Mouse (Mus musculus) intestine, postnatal 0 days (tissue): Measurements from ENCODE around the gene Slc2a9. TPM values are rescaled to one million over a fixed set of nuclear protein-coding genes. Genes with fewer than 3 reads are reported as not detected.

Source experiments
- ATAC-seq: fragments of 200-750 bp; cut with Nextera tagmentation; 2 replicates; pipeline ENCODE4 v1.8.0; 2017; ENCODE audit warnings: mild to moderate bottlenecking, moderate TSS enrichment, moderate library complexity
- H3K27ac ChIP-seq: fragments of 300-500 bp; sonication (generic); 2 replicates; pipeline ENCODE4 v1.5.1; 2014; ENCODE audit warnings: mild to moderate bottlenecking, low read depth, low read length, moderate library complexity
- H3K27me3 ChIP-seq: fragments of 300-500 bp; sonication (generic); replicated peaks from 2 replicates; pipeline ENCODE4 v1.6.1; 2014; ENCODE audit warnings: low read length, mixed read lengths; ENCODE audit not compliant: control insufficient read depth, insufficient read depth
- H3K36me3 ChIP-seq: fragments of 300-500 bp; sonication (generic); 2 replicates; pipeline ENCODE4 v1.6.1; 2014; ENCODE audit warnings: mild to moderate bottlenecking, moderate library complexity; ENCODE audit not compliant: control insufficient read depth, insufficient read depth
- H3K4me1 ChIP-seq: fragments of 300-500 bp; sonication (generic); replicated peaks from 2 replicates; pipeline ENCODE4 v1.6.1; 2014; ENCODE audit warnings: antibody characterized with exemption, low read length, mixed read lengths; ENCODE audit not compliant: control insufficient read depth, insufficient read depth
- H3K4me2 ChIP-seq: fragments of 300-500 bp; sonication (generic); replicated peaks from 2 replicates; pipeline ENCODE4 v1.6.1; 2014; ENCODE audit warnings: low read depth, mild to moderate bottlenecking, moderate library complexity
- H3K4me3 ChIP-seq: fragments of 300-500 bp; sonication (generic); 2 replicates; pipeline ENCODE4 v1.5.1; 2014; ENCODE audit warnings: low read depth, low read length
- H3K9ac ChIP-seq: fragments of 300-500 bp; sonication (generic); 2 replicates; pipeline ENCODE4 v1.6.1; 2014; ENCODE audit warnings: mild to moderate bottlenecking, low read depth, low read length
- H3K9me3 ChIP-seq: fragments of 300-500 bp; sonication (generic); 2 replicates; pipeline ENCODE4 v1.6.1; 2016; ENCODE audit warnings: mixed run types; ENCODE audit not compliant: control insufficient read depth
- CTCF ChIP-seq: sonication (generic); IDR thresholded peaks from 2 replicates; pipeline ENCODE4 v1.5.1; 2016; ENCODE audit warnings: low read depth, mild to moderate bottlenecking, control low read depth, antibody characterized with exemption, moderate library complexity
- WGBS: fragments of 180-500 bp; shearing (Covaris S2); extraction: QIAGEN DNeasy Blood & Tissue Kit; methylation state at CpG from one replicate; pipeline ENCODE4 v1.1.7; 2014; 5-methylcytosine and 5-hydroxymethylcytosine counted together
- polyA plus RNA-seq: library from polyadenylated mRNA; unstranded; fragments of >200 nt; fragmentation: Nextera tagmentation; extraction: Ambion mirVana; gene quantifications from 2 replicates; pipeline ENCODE4 v1.2.1, GENCODE M21; 2015

Slc2a9 gene
- 2.4 and 3.4 TPM in 2 replicates for polyA plus RNA-seq

- Histone ChIP-seq H3K4me3 (no peak within 1 kb of the TSS), H3K36me3 (no peaks in the 10 kb centered on the region), H3K27me3 (no peaks in the 10 kb centered on the region), H3K4me1 (no peaks in the 10 kb centered on the region), H3K27ac (no peak within 1 kb of the TSS), H3K9me3 (no peaks in the 10 kb centered on the region), H3K4me2 (no peak within 1 kb of the TSS), H3K9ac (no peak within 1 kb of the TSS)
- WGBS, result 48% methylated on average over 4 of the region's 4 CpGs
- ATAC-seq, result no peak
- no peak for TF ChIP-seq CTCF
These were observed at the start of gene Slc2a9 for GRCm38 (mm10) chr5:38502992-38503391. Gene Slc2a9 (minus strand): TSS chr5:38503143.

GRCm38 (mm10) chr5:38552615-38553014, 49.7 kb upstream of the Slc2a9 start:
- TF ChIP-seq CTCF, result no peak
- H3K9me3 ChIP-seq, result no peaks in the 10 kb centered on the region
- no peak overlapping the region for H3K4me3 ChIP-seq
- no peak overlapping the region for H3K9ac ChIP-seq
- H3K4me1 ChIP-seq, result 0 out of 2 replicates have a peak, but pooled peaks cover 33% of the 10 kb centered on the region
- H3K27ac ChIP-seq, result no peak overlapping the region
- 74% methylated on average over 3 of the region's 3 CpGs for WGBS
- H3K4me2 ChIP-seq, result no peak overlapping the region
- no peaks in the 10 kb centered on the region for H3K27me3 ChIP-seq
- ATAC-seq, result no peak
- H3K36me3 ChIP-seq, result peaks cover 75% of the 10 kb centered on the region

GRCm38 (mm10) chr5:38550221-38550768, 47.4 kb upstream of the Slc2a9 start:
- no peak overlapping the region for H3K4me2 ChIP-seq
- no peak for TF ChIP-seq CTCF
- peaks cover 78% of the 10 kb centered on the region for H3K36me3 ChIP-seq
- 28% methylated on average over 1 of the region's 1 CpGs for WGBS
- H3K27me3 ChIP-seq, result no peaks in the 10 kb centered on the region
- H3K4me3 ChIP-seq, result no peak overlapping the region
- no peak overlapping the region for H3K9ac ChIP-seq
- H3K9me3 ChIP-seq, result no peaks in the 10 kb centered on the region
- peak overlapping the region; percentile 60 for H3K27ac ChIP-seq
- H3K4me1 ChIP-seq, result 0 out of 2 replicates have a peak, but pooled peaks cover 27% of the 10 kb centered on the region
- ATAC-seq, result peak; percentile 87

GRCm38 (mm10) chr5:38549461-38549909, 46.5 kb upstream of the Slc2a9 start:
- peak overlapping the region; percentile 52 for H3K27ac ChIP-seq
- WGBS, result 49% methylated on average over 3 of the region's 3 CpGs
- H3K9ac ChIP-seq, result no peak overlapping the region
- no peak for TF ChIP-seq CTCF
- ATAC-seq, result no peak
- 0 out of 2 replicates have a peak, but pooled peaks cover 27% of the 10 kb centered on the region for H3K4me1 ChIP-seq
- H3K4me2 ChIP-seq, result no peak overlapping the region; the same call in 1 of the 2 replicates
- no peak overlapping the region for H3K4me3 ChIP-seq
- H3K36me3 ChIP-seq, result peaks cover 78% of the 10 kb centered on the region
- H3K9me3 ChIP-seq, result no peaks in the 10 kb centered on the region
- H3K27me3 ChIP-seq, result no peaks in the 10 kb centered on the region

GRCm38 (mm10) chr5:38547375-38547774, 44.4 kb upstream of the Slc2a9 start:
- no peak overlapping the region for H3K4me2 ChIP-seq
- no peak overlapping the region for H3K4me3 ChIP-seq
- no peak overlapping the region for H3K27ac ChIP-seq
- H3K9me3 ChIP-seq, result no peaks in the 10 kb centered on the region
- H3K27me3 ChIP-seq, result no peaks in the 10 kb centered on the region
- H3K9ac ChIP-seq, result no peak overlapping the region
- no peak for TF ChIP-seq CTCF
- no peak for ATAC-seq
- WGBS, result 55% methylated on average over 6 of the region's 6 CpGs
- 0 out of 2 replicates have a peak, but pooled peaks cover 27% of the 10 kb centered on the region for H3K4me1 ChIP-seq
- peaks cover 94% of the 10 kb centered on the region for H3K36me3 ChIP-seq

GRCm38 (mm10) chr5:38544423-38545415, 41.8 kb upstream of the Slc2a9 start:
- Histone ChIP-seq H3K27ac (no peak overlapping the region), H3K4me3 (no peak overlapping the region), H3K9ac (no peak overlapping the region), H3K4me2 (no peak overlapping the region), H3K9me3 (no peaks in the 10 kb centered on the region), H3K36me3 (peaks cover 98% of the 10 kb centered on the region), H3K27me3 (no peaks in the 10 kb centered on the region), H3K4me1 (0 out of 2 replicates have a peak, but pooled peaks cover 6% of the 10 kb centered on the region)
- no peak for ATAC-seq
- TF ChIP-seq CTCF, result no peak
- 59% methylated on average over 5 of the region's 5 CpGs for WGBS
